In genomic region chr17:46255147-46255546, GRCm38 (mm10) we compare ENCODE assay signal across 12 mouse cellular contexts. TPM values are rescaled to one million over a fixed set of nuclear protein-coding genes. Genes with fewer than 3 reads are reported as not detected.
DNase-seq lines count a peak whose midpoint lies in the region; ATAC-seq and TF ChIP-seq lines count a peak whose summit lies in the region.
"Had no signal": no experiment of that assay in that cellular context is flagged by ENCODE, and none has a peak within 500 bp of the region (broad histone marks: within the 10 kb centered on the region; RNA-seq: fewer than 3 reads in every experiment).

No protein-coding gene starts in this region.

- H3K4me1 ChIP-seq in kidney, embryonic 15.5 days: peaks cover 19% of the 10 kb centered on the region
- peaks cover 10% of the 10 kb centered on the region for H3K4me1 ChIP-seq in forebrain, embryonic 14.5 days (ENCODE audit: control insufficient read depth, insufficient read depth, low read length)
- H3K4me1 ChIP-seq in hindbrain, postnatal 0 days (ENCODE audit: insufficient read depth, low read length): peaks cover 13% of the 10 kb centered on the region
- peaks cover 19% of the 10 kb centered on the region; the same call in 1 of the 2 replicates for H3K4me1 ChIP-seq in neural tube, embryonic 12.5 days

- H3K4me3 ChIP-seq in kidney, embryonic 15.5 days (replicated peaks): 0 out of 2 replicates have a peak overlapping the region, but pooled peaks have one; percentile 5
- peak overlapping the region; percentile 77; the same call in 1 of the 2 replicates for H3K4me3 ChIP-seq in forebrain, embryonic 14.5 days (ENCODE audit: low read depth, low read length)
- peak overlapping the region; percentile 78 for H3K4me3 ChIP-seq in hindbrain, postnatal 0 days (ENCODE audit: low read length)
- H3K4me3 ChIP-seq in neural tube, embryonic 12.5 days: peak overlapping the region; percentile 71; the same call in 1 of the 2 replicates

- no peak overlapping the region for H3K27ac ChIP-seq in kidney, embryonic 15.5 days
- no peak overlapping the region for H3K27ac ChIP-seq in forebrain, embryonic 14.5 days (ENCODE audit: low read depth, low read length)
- no peak overlapping the region for H3K27ac ChIP-seq in hindbrain, postnatal 0 days
- H3K27ac ChIP-seq in neural tube, embryonic 12.5 days: no peak overlapping the region

- H3K27me3 ChIP-seq in kidney, embryonic 15.5 days: peaks cover 19% of the 10 kb centered on the region
- 0 out of 2 replicates have a peak, but pooled peaks cover 7% of the 10 kb centered on the region for H3K27me3 ChIP-seq in forebrain, embryonic 14.5 days (replicated peaks; ENCODE audit: control insufficient read depth, insufficient read depth, low read length)
- H3K27me3 ChIP-seq in hindbrain, postnatal 0 days (ENCODE audit: insufficient read depth, low read length): no peaks in the 10 kb centered on the region
- H3K27me3 ChIP-seq in neural tube, embryonic 12.5 days (replicated peaks): peaks cover 11% of the 10 kb centered on the region
- H3K27me3 ChIP-seq: CH12.LX had no signal

- DNase-seq in kidney, postnatal 4 days: no peak
- no peak for DNase-seq in forebrain, embryonic 14.5 days (ENCODE audit: low spot score)
- no peak for DNase-seq in hindbrain, postnatal 0 days (ENCODE audit: low spot score)
- DNase-seq in adrenal gland, postnatal 36 days: no peak
- DNase-seq in liver: no peak
- DNase-seq in cerebellum, postnatal 14 days: no peak
- DNase-seq: adrenal gland, postnatal 10 days; kidney, adult 18-20 months; lung, embryonic 14.5 days had no signal

- 0 out of 2 replicates have a peak overlapping the region, but pooled peaks have one; percentile 100 for H3K4me2 ChIP-seq in kidney, embryonic 15.5 days
- H3K4me2 ChIP-seq in forebrain, embryonic 14.5 days (ENCODE audit: low read length): peak overlapping the region; percentile 98
- peak overlapping the region; percentile 97 for H3K4me2 ChIP-seq in hindbrain, postnatal 0 days (ENCODE audit: low read depth, low read length)
- peak overlapping the region; percentile 98 for H3K4me2 ChIP-seq in neural tube, embryonic 12.5 days (replicated peaks)

- no peak overlapping the region for H3K9ac ChIP-seq in kidney, embryonic 15.5 days
- H3K9ac ChIP-seq in forebrain, embryonic 14.5 days (ENCODE audit: low read length): peak overlapping the region; percentile 73; the same call in 1 of the 2 replicates
- H3K9ac ChIP-seq in hindbrain, postnatal 0 days (replicated peaks; ENCODE audit: low read length): peak overlapping the region; percentile 76; the same call in 1 of the 2 replicates
- H3K9ac ChIP-seq in neural tube, embryonic 12.5 days: peak overlapping the region; percentile 78; the same call in 1 of the 2 replicates
- H3K9ac ChIP-seq: lung, embryonic 14.5 days had no signal

- H3K9me3 ChIP-seq in kidney, embryonic 15.5 days (replicated peaks): no peaks in the 10 kb centered on the region
- no peaks in the 10 kb centered on the region for H3K9me3 ChIP-seq in forebrain, embryonic 14.5 days (replicated peaks; ENCODE audit: control insufficient read depth, low read length)
- H3K9me3 ChIP-seq in hindbrain, postnatal 0 days (ENCODE audit: low read length): no peaks in the 10 kb centered on the region
- no peaks in the 10 kb centered on the region for H3K9me3 ChIP-seq in neural tube, embryonic 12.5 days

- no peak for TF ChIP-seq CTCF in hindbrain, postnatal 0 days (IDR thresholded peaks at IDR 0.05; ENCODE audit: low read depth)

- 30% methylated on average over 6 of the region's 6 CpGs for WGBS in kidney, embryonic 15.5 days
- 36% methylated on average over 6 of the region's 6 CpGs for WGBS in forebrain, embryonic 14.5 days
- WGBS in hindbrain, postnatal 0 days: 26% methylated on average over 6 of the region's 6 CpGs
- 33% methylated on average over 6 of the region's 6 CpGs for WGBS in neural tube, embryonic 12.5 days

- no peak for ATAC-seq in kidney, embryonic 15.5 days (replicated peaks; ENCODE audit: low FRiP score)
- ATAC-seq in forebrain, embryonic 14.5 days: no peak
- ATAC-seq in hindbrain, postnatal 0 days: no peak
- ATAC-seq in neural tube, embryonic 12.5 days (ENCODE audit: low FRiP score, low read depth): no peak

- H3K36me3 ChIP-seq in kidney, embryonic 15.5 days: peaks cover 61% of the 10 kb centered on the region
- peaks cover 53% of the 10 kb centered on the region for H3K36me3 ChIP-seq in forebrain, embryonic 14.5 days (ENCODE audit: control insufficient read depth, insufficient read depth, low read length)
- peaks cover 45% of the 10 kb centered on the region for H3K36me3 ChIP-seq in hindbrain, postnatal 0 days (ENCODE audit: insufficient read depth, low read length)
- peaks cover 48% of the 10 kb centered on the region for H3K36me3 ChIP-seq in neural tube, embryonic 12.5 days

RNA-seq across cellular contexts. Expression of gene Lrrc73, which starts 1.8 kb away (rescaled TPM):
- polyA plus RNA-seq in kidney, embryonic 15.5 days (2015; fragmentation: Nextera tagmentation; extraction: Ambion mirVana): 0.60 and 0.71 TPM in 2 replicates
- polyA plus RNA-seq in forebrain, embryonic 14.5 days (2014; fragmentation: Nextera tagmentation; extraction: Ambion mirVana): 9.8 and 10.6 TPM in 2 replicates
- 48.2 and 54.5 TPM in 2 replicates for total RNA-seq in hindbrain, postnatal 0 days (2014; rRNA removed)
- polyA plus RNA-seq in hindbrain, postnatal 0 days (2015; fragmentation: Nextera tagmentation; extraction: Ambion mirVana): 27.2 and 28.0 TPM in 2 replicates
- 3.4 and 3.6 TPM in 2 replicates for polyA plus RNA-seq in neural tube, embryonic 12.5 days (2016; fragmentation: Nextera tagmentation; extraction: Ambion mirVana)
- total RNA-seq in adrenal gland, postnatal 36 days (2021): 1 to 10 TPM; 5.4 to 8.9 TPM

RNA-seq across cellular contexts. Expression of gene Yipf3, which starts 7.3 kb away (rescaled TPM):
- polyA plus RNA-seq in kidney, embryonic 15.5 days (2015; fragmentation: Nextera tagmentation; extraction: Ambion mirVana): 103 and 113 TPM in 2 replicates
- polyA plus RNA-seq in forebrain, embryonic 14.5 days (2014; fragmentation: Nextera tagmentation; extraction: Ambion mirVana): 97.5 and 102 TPM in 2 replicates
- 22.2 and 26.9 TPM in 2 replicates for total RNA-seq in hindbrain, postnatal 0 days (2014; rRNA removed)
- 78.7 and 85.4 TPM in 2 replicates for polyA plus RNA-seq in hindbrain, postnatal 0 days (2015; fragmentation: Nextera tagmentation; extraction: Ambion mirVana)
- 73.9 and 76.7 TPM in 2 replicates for polyA plus RNA-seq in neural tube, embryonic 12.5 days (2016; fragmentation: Nextera tagmentation; extraction: Ambion mirVana)
- 100 to 1,000 TPM; 137 to 176 TPM for total RNA-seq in adrenal gland, postnatal 36 days (2021)

RNA-seq across cellular contexts. Expression of gene Polr1c, which starts 7.3 kb away (rescaled TPM):
- 104 TPM in 2 replicates for polyA plus RNA-seq in kidney, embryonic 15.5 days (2015; fragmentation: Nextera tagmentation; extraction: Ambion mirVana)
- 90.2 and 106 TPM in 2 replicates for polyA plus RNA-seq in forebrain, embryonic 14.5 days (2014; fragmentation: Nextera tagmentation; extraction: Ambion mirVana)
- total RNA-seq in hindbrain, postnatal 0 days (2014; rRNA removed): 45.9 and 61.1 TPM in 2 replicates
- polyA plus RNA-seq in hindbrain, postnatal 0 days (2015; fragmentation: Nextera tagmentation; extraction: Ambion mirVana): 58.7 and 61.7 TPM in 2 replicates
- 85.3 and 87.0 TPM in 2 replicates for polyA plus RNA-seq in neural tube, embryonic 12.5 days (2016; fragmentation: Nextera tagmentation; extraction: Ambion mirVana)
- total RNA-seq in adrenal gland, postnatal 36 days (2021): 100 to 1,000 TPM in 1 of 2 experiments, 10 to 100 TPM in 1; 97.8 to 119 TPM

RNA-seq across cellular contexts. Expression of gene Tjap1, which starts 27.7 kb away (rescaled TPM):
- 40.3 and 47.7 TPM in 2 replicates for polyA plus RNA-seq in kidney, embryonic 15.5 days (2015; fragmentation: Nextera tagmentation; extraction: Ambion mirVana)
- 22.8 and 23.9 TPM in 2 replicates for polyA plus RNA-seq in forebrain, embryonic 14.5 days (2014; fragmentation: Nextera tagmentation; extraction: Ambion mirVana)
- 30.7 and 43.3 TPM in 2 replicates for total RNA-seq in hindbrain, postnatal 0 days (2014; rRNA removed)
- 19.5 and 19.9 TPM in 2 replicates for polyA plus RNA-seq in hindbrain, postnatal 0 days (2015; fragmentation: Nextera tagmentation; extraction: Ambion mirVana)
- 48.0 and 50.2 TPM in 2 replicates for polyA plus RNA-seq in neural tube, embryonic 12.5 days (2016; fragmentation: Nextera tagmentation; extraction: Ambion mirVana)
- 10 to 100 TPM; 46.1 to 49.9 TPM for total RNA-seq in adrenal gland, postnatal 36 days (2021)

RNA-seq across cellular contexts. Expression of gene Dlk2, which starts 42.1 kb away (rescaled TPM):
- polyA plus RNA-seq in kidney, embryonic 15.5 days (2015; fragmentation: Nextera tagmentation; extraction: Ambion mirVana): 0.42 and 0.85 TPM in 2 replicates
- 5.2 and 6.4 TPM in 2 replicates for polyA plus RNA-seq in forebrain, embryonic 14.5 days (2014; fragmentation: Nextera tagmentation; extraction: Ambion mirVana)
- total RNA-seq in hindbrain, postnatal 0 days (2014; rRNA removed): 67.1 and 67.7 TPM in 2 replicates
- 20.2 and 23.9 TPM in 2 replicates for polyA plus RNA-seq in hindbrain, postnatal 0 days (2015; fragmentation: Nextera tagmentation; extraction: Ambion mirVana)
- polyA plus RNA-seq in neural tube, embryonic 12.5 days (2016; fragmentation: Nextera tagmentation; extraction: Ambion mirVana): 3.4 and 3.9 TPM in 2 replicates
- total RNA-seq in adrenal gland, postnatal 36 days (2021): under 1 TPM in 1 of 2 experiments, not detected in 1; 0.33 TPM

Comparison
In these comparisons a context has a peak if more than half of its experiments do, and no peak if none do; other contexts are left out.
1. H3K4me3 ChIP-seq: peak in every context shown above with its lines; median percentile 78 in hindbrain, postnatal 0 days; 77 in forebrain, embryonic 14.5 days; 71 in neural tube, embryonic 12.5 days; 5 in kidney, embryonic 15.5 days.